Mouse (Mus musculus) urinary bladder, postnatal 36 days (tissue): ENCODE results near the gene Dgki.
A peak's percentile ranks its signal among the peaks of the same experiment; 100 is the strongest.

Experiments
- DNase-seq, 2 experiments: peaks; one replicate each; pipeline ENCODE4 v3.0.0; 2022; ENCODE audit warnings: low spot score in 2 of 2, mixed read lengths in 1 of 2

Gene Dgki

DNA sequence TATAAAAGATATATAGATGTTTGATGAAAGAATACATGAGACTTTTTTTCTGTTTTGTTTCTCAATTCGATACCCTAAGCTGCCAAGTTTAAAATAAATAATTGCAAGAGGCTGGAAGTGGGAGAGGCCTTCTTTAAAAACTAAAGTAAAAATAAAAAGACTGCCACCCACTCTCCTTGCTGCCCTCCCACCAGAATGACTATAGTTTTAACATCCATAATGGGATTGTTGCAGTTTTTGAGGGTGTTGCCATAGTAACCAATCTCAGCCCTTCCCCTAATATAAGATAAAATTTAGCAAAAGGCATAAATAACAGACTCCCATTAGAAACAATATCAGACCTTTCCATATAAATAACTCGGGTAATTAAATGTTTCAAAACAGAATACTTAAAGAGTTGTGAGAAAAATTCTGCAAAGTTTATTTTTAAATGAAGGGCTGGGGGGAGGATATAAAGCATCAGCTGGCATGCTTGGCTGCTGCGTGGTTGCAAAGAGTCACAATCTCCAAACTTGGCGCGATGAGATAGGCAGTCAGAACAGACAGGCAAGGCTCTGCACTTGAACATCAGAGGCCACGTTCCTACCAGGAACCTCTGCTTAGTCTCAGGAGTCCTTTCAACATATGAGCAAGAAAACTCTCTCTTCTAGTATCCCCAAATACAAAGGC is 57.8 kb downstream of the Dgki start:
- no peak for DNase-seq

DNA sequence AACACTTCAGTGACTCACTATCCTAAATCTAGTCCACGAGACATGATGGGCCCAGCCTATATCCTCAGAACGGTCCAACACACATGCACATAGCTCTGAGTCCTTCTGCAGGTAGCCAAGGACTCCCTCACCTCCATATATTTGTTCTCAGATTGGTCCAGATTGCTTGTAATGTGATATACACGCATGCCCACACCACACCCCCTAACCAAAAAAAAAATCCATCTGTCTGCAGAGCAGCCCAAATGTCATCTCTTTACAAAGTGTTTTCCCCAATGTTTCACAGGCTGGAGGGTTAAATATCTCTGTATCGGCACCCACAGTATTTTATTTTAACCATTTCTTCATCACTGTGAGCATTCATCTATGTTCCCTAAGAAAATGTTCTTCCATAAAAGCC is 58.5 kb downstream of the Dgki start:
- no peak for DNase-seq

DNA sequence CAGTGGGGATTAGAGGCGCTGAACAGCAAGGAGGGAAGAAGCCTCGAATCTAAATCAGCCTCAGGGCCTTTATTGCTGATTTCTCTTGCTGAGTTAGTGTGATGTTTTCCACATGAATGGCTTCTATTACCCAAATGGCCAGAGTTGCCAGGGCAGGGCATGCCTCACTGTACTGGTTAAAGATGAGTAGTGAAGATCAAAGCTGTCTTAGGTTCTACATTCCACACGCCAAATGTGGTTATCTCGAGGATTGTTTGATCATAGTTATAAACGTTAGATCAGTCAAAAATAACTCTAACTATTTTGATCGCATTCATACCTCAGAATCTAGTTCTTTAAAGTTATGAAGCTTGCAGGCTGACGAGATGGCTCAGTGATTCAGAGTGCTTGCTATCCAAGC is 59.8 kb downstream of the Dgki start:
- DNase-seq, result no peak

DNA sequence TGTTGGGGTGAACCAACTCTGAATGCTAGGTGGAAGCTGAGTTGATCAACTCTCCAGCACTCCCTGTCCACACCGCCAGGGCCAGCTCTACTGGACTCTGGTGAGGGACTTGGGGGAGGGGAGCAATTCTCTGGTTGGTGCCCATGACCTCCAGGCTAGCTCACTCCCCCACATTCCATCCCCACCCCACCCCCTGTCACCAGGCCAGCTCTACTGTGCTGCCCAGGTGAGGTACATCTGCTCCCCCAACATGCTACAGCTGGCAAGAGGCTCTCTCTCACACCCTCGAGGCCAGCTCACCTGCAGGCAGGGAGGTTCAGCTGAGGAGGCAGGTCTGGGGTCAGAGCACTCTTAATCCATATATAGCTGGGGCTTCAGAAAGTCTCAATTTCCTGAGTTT is 63.1 kb downstream of the Dgki start:
- DNase-seq, result no peak

DNA sequence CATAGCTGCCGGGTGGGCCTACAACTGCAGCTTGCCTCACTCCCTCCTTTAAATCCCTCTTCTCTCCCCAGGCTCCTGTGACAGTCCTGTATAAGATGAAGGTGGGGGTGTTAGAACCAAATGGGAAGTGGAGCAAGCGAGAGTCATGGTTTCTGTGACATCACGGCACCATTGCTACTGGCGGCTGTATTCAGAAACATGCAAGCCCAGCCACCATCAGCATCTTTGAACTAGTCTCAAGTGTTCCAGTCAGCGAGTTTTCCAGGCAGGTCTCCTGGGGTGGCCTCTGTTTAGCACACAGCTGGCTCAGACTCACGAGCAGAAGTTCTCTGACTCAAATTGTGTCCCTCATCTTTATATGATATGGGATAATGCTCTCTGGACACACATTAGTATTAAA is 68.8 kb downstream of the Dgki start:
- DNase-seq, result no peak

DNA sequence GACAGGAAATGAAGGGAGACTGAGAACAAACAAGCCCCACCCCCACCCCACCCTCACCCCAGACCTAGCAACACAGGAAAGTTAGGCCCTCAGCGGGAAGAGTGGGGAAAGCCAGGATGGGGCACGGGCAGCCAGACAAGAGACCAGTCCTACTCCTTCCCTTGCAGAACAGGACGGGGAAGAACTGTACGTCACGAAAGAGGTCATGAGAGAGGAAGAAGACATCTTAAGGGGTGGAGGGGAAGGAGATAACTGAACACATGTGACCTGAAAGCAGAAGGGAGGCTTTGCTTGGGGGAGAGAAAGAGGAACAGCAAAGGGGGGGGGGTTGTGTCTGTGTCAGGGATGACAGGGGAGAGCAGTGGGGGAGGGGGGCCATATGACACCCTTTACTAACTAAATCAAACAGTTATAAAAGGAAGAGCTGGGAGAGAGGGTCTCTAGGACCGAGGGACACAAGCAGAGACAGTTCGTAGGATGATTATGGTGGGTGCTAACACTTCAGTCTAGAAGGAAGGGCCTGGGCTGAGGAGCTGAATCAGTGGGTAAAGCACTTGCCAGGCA is 77.0 kb downstream of the Dgki start:
- DNase-seq, result no peak

DNA sequence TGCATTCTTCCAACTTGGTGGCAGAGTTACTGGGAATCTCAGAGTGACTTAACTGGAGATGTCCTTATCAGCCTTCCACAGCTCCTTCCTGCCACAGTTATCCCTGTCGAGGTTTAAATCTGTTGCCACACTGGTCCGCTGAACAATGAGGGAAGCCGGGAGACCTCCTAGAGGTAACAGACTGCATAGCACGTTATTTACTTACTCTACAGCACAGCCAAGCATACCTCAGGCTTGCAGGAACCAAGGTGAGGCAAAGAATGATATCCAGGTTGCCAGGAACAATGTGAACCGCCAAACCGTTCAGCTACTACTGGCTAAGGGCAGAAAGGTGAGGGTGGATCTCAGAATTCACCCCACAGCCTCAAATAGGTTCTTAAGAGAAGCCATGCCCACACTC is 78.0 kb downstream of the Dgki start:
- DNase-seq, result no peak

DNA sequence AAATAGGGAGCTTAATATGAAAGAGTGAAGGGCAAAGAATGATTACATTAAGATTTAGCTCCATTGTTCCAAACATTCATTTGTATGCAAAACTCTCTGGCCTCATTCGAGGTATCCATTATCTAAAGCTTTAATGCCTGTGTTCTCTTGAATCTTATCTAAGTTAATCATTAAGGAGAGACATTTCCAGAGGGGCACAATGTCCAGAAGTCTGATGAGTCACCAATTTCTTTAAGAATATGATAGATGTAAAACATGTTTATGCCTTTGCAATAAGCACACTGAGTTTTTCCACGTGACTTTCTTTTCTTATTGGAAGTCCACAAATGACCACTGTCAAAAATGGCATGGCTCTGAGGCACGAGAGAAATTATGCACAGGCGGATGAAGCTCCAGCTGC is 80.9 kb downstream of the Dgki start:
- no peak for DNase-seq

DNA sequence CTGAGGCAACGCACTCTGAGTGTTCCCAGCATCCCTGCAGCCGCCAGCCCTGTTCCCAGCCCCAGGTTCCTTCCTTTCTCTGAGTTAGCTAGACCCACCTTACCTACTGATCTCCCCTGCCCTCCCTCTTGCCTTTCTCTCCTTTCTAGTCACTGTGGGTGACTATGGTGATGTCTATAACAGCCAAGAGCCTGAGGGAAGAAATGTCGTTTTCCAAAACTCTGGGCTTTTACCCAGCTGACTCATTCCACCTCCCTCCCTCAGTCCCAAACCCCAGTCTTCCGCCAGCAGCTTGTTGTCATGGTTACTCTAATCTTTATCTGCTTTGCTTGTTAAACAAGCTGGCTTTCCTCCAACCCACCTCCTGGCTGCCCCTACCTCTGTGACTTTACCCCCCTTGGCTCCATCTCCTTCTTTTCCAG is 83.6 kb downstream of the Dgki start:
- peak; percentile 8 to 19 for DNase-seq

DNA sequence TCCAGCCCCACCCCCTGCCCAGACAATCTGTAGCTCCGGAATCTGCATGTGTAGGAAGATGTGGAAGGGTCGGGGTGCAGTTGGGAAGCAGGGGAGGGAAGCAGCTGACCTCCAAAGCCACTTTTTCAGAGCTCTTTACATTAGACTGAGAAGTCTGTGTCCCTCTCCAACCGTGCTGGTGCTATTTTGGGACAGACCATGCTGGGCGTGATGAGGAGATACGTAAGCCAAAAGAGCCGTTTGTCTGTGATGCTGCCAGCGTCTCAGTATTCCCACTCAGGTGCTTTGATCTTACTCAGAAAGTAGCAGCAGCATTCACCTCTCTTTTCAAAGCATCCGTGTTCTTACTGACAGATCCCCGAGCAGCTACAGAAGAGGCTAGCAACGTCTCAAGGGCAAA is 84.3 kb downstream of the Dgki start:
- no peak for DNase-seq

DNA sequence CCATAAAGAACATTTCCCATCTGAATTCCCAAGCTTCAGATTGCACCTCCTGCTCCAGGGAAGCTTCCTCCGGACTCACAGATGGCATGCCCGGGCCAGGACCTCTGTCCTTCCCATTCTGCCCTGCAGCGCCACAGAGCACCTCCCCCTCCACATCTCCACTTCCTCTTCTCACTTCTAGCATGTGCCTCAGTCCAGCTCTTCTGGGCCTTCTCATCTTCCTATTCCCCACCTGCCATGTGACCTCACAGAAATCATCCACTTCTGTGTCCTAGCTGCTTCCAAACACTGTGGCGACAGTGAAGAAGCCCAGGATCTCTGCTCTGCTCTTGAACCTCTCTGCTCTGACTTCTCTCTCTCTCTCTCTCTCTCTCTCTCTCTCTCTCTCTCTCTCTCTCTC is 87.1 kb downstream of the Dgki start:
- DNase-seq, result peak in 1 of 2 experiments; percentile 12

DNA sequence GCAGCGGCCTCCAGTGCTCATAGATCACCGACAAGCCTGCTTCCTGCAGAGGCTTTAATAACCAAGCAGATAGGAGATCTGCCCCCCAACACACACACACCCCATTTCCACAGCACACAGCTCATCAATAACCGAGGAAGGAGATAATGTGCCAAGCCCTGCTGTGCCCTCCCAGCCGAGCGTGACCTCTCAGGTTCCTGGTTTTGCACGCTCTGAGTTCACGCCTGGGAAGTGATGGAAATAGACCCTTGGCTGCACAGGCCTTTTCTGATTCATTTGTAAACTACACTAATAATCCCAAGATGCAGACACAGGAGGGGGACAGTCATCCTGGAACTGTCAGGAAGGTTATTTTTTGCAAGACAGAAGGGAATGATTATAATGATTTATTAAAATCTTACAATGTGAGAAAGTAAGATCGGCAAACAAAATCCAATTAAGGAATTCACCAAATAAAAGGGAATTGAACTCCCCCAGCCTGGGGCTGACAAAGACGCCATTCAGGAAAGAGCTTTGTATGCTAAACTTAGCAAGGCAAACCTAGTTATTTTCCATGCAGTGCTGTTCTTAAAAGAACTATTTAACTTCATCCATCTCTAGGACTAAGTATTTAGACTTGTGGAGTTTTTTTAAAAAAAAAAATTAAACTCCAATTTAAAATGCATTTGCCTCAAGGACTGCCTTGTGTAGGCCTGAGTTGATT is 88.3 kb downstream of the Dgki start:
- DNase-seq, result no peak

DNA sequence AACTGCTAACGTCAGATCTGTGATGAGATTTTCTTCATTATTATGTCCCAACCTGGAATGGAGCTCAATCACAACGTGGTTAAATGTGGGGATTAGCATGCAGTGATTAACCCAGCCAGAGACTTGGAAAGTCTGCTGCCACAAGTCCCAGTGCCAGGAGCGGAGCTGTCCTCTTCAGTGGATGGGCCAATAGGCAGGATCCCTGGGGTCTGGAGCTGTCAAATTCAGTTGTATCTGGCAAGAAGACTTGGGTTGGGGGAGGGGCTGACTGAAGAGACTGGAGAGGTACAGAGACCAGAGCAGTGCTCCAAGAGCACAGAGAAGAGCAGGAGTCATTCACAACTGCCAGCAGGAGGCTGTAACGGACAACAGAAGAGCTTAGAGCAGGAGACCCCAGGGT is 97.1 kb downstream of the Dgki start:
- DNase-seq, result no peak

DNA sequence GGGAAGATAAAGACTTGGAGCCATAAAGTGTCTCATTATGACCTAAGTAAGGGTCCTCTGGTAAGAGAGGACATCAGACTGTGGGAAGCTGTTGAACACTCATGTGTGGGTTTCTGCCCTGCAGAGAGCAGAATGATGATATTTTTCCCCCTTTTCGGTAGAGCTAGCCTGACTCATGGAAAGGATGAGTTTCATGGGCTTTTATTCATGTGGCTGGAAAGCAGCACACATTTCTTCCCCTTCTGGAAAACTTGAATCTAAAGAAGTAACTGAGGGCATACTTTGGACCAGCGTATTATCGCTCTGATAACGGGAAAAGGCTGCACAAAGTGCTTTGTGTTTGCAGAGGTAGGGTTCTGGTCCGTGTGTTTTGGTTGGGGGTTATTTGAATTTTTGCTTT is 99.1 kb downstream of the Dgki start:
- no peak for DNase-seq

DNA sequence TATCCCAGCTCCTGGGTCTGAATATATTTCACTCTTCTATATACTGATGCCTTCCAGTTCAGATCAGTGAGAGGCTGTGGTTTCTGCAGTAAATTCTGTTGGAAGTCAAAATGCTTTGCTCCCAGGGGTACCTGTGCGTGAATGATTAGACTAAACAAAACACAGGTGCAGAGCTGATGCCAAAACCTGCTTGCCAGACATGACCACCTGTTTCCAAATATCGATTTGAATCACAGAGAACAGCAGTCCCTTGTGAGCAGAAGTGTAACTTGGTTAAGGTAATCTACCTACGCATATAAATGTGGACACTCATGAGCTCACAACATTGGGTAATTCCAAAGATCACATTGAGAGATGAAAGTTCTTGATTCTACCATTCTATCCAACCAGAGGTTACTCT is 100.5 kb downstream of the Dgki start:
- no peak for DNase-seq

DNA sequence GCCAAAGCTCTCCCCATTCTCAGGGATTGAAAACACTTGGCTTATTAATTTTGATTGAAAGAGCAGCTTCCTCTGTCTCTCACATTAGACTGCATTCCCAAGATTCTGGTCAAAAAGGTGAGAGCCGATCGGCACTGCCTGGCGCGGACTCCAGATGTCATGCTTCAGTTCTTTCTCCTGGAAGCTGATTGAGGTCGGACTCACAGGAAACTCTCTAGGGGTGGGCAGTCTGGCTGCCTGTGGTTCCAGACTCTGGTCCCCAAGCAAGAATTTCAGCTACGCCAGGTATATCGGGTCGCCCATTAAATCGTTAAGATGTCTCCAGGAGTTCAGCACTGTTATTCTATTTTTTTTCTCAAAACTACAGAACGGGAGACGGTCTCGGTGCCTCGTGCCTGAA is 102.2 kb downstream of the Dgki start:
- no peak for DNase-seq

DNA sequence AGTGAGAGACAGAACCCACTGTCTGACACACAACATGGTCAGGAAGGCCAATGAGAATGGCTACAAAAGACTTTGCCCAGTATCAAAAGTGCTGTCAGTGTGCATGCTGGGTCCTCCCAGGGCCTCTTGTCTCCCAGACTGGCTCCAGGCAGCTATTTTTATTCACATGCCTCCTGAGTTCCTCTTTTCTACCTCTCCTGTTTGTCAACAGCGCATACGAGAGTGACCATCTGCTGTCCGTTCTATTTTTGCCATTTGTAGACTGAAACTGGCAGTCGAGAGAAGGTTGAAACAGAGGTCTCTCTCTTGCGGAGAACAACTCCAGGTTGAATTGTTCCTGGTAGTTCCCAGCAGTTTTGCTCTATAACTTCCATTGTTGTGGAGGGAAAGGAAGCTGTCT is 103.1 kb downstream of the Dgki start:
- no peak for DNase-seq

DNA sequence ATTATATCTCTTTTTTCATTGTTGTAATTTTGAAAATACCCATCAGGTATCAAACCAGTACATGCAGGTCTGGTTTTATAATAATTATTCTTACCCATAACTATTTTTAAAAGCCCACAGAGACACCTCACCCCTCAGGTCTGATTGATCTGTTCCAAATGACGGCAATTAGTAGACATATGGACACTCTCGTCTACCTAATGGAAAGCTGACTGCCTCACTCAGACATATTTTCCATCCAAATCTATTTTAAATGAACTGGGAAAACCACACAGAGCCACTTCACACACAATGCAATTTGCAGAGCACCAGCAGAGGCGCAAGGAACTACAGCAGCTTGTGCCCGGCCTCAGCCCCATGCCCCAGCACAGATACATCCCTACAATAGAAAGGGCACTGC is 104.2 kb downstream of the Dgki start:
- DNase-seq, result no peak

DNA sequence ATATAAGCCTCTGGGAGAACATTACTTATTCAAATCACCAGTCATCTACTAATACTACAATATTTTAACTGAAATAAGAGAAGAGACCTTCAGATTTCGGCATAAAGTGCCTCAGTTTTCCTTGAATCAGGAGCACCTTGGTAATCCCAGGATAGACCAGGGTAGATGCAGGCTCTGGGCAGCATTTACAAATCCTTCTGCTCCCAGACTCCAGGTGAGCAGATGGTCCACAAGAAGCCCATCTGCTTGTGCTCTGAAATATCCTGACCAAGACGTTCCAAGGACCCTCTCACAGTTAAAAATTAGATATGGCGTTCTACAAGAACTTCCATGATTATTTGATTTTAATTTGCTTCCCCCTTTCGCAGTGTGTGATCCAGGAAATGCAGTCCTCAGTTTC is 118.0 kb downstream of the Dgki start:
- no peak for DNase-seq

DNA sequence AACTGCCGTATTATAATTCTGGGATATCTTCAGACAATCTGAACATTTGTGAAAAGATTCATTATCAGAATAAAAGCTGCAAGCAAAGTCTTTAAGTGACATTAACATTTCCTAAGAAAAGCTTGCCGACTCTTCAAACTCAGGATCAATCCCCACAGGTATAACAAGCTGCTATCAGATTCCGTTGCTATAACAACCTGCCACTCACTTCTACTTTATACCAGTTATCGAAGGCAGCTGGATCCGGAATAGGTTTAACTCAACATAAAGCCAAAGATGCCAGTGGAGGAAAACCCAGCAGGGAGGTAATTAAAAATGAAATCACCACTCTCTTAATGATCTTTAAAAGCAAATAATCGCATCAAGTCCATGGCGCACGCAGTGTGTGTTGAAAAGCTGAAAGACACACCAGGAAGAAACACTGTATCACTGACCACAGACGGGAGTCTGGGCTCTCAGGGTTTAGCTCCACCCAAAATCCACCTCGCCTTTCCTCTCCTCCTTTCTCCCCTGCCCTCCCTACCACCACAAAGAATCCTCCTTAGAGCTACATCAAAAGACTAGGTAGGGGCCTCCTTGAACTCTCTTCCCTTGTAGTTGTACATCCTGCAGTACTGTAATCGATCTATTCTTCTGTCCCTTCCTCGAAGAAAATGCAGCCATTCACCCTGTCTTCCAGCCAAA is 128.7 kb downstream of the Dgki start:
- no peak for DNase-seq

DNA sequence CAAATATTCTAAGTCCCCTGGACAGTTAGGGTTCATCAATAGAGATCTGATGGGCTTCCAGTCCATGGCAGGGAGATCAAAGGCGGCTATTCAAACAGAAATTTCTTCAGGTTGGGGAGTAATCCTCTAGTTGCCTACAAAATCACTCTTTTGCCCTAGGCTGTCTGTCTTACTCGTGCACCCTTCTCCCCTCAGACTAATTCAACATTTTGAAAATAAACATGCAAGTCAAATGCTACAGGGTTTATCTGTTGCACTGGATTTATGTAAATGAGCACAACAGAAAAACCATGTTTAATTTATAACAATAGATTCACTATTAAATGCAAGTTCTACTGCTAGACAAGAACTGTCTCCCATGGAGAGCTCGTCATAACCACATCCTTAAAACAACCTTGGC is 141.1 kb downstream of the Dgki start:
- DNase-seq, result no peak

DNA sequence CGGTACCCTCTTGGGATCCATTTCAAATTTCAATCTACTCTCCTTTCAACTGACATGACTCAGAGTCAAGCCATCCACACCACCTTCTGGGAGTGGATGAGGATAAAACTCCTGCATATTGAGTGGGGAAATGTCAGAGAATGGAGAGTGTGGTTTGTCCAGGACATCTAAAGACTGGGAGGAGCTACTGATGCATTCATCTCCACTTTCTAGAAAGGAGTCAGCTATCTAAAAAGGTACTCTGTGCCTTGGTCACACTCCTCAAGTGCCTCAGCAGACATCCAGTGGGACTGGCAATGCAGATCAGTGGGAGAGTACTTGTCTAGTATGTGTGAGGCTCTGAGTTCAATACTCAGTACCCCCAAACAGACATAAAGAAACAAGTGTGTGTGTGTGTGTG is 145.9 kb downstream of the Dgki start:
- no peak for DNase-seq

DNA sequence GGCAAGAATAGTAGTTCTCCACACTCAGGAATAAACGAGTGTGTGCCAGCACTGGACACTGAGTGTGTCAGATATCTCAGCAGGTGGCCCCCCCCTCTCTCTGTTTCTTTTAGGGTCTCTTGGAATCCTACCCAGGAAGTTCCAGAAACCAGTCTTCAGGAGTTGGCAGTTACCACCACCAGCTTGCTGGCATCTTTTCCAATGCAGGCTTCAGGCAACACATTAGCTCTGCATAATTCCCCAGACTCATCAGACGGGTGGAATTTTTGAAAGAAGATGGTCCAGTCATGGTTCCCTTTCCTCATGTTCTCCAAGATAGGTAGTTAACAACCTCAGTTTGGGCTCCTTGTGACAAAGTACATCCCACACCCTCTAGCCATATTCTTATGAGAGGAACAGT is 149.5 kb downstream of the Dgki start:
- DNase-seq, result no peak
